Mouse (Mus musculus) stomach, embryonic 14.5 days (tissue): ENCODE results near the gene B4galt3. TPM values are rescaled to one million over a fixed set of nuclear protein-coding genes. Genes with fewer than 3 reads are reported as not detected.
"Not testable (repeated sequence)": the region's sequence is repeated elsewhere in the genome, so short reads cannot be mapped to it uniquely, and the experiment has no call there.

Experiments used
- ATAC-seq: fragments of 200-750 bp; cut with Nextera tagmentation; 2 replicates; pipeline ENCODE4 v1.8.0; 2017; ENCODE audit warnings: low read depth, moderate TSS enrichment; ENCODE audit not compliant: insufficient number of reproducible peaks, insufficient read depth, low FRiP score
- H3K27ac ChIP-seq: fragments of 300-500 bp; sonication (generic); 2 replicates; pipeline ENCODE4 v1.5.1; 2014; ENCODE audit warnings: mild to moderate bottlenecking, low read length, moderate library complexity, mixed read lengths
- H3K27me3 ChIP-seq: fragments of 300-500 bp; sonication (generic); 2 replicates; pipeline ENCODE4 v1.6.1; 2014; ENCODE audit warnings: low read length, control low read depth, mixed read lengths; ENCODE audit not compliant: control insufficient read depth, insufficient read depth
- H3K36me3 ChIP-seq: fragments of 300-500 bp; sonication (generic); 2 replicates; pipeline ENCODE4 v1.6.1; 2014; ENCODE audit warnings: mild to moderate bottlenecking, control low read depth, low read length, moderate library complexity, mixed read lengths; ENCODE audit not compliant: control insufficient read depth, insufficient read depth
- H3K4me1 ChIP-seq: fragments of 300-500 bp; sonication (generic); 2 replicates; pipeline ENCODE4 v1.6.1; 2014; ENCODE audit warnings: low read length, control low read depth, mixed read lengths; ENCODE audit not compliant: control insufficient read depth, insufficient read depth
- H3K4me2 ChIP-seq: fragments of 300-500 bp; sonication (generic); replicated peaks from 2 replicates; pipeline ENCODE4 v1.6.1; 2014; ENCODE audit warnings: low read depth, low read length, control low read depth
- H3K4me3 ChIP-seq: fragments of 300-500 bp; sonication (generic); 2 replicates; pipeline ENCODE4 v1.5.1; 2014; ENCODE audit warnings: low read depth, low read length, control low read depth
- H3K9ac ChIP-seq: fragments of 300-500 bp; sonication (generic); replicated peaks from 2 replicates; pipeline ENCODE4 v1.6.1; 2014; ENCODE audit warnings: low read depth, mild to moderate bottlenecking, control low read depth, low read length, moderate library complexity, mixed read lengths
- H3K9me3 ChIP-seq: fragments of 300-500 bp; sonication (generic); 2 replicates; pipeline ENCODE4 v1.6.1; 2016; ENCODE audit warnings: low read depth, low read length, control low read depth; ENCODE audit not compliant: control insufficient read depth
- WGBS: fragments of 180-500 bp; shearing (Covaris S2); extraction: QIAGEN DNeasy Blood & Tissue Kit; methylation state at CpG from one replicate; pipeline ENCODE4 v1.1.7; 2014; 5-methylcytosine and 5-hydroxymethylcytosine counted together
- polyA plus RNA-seq: library from polyadenylated mRNA; unstranded; fragments of >200 nt; fragmentation: Nextera tagmentation; extraction: Ambion mirVana; gene quantifications from 2 replicates; pipeline ENCODE4 v1.2.1, GENCODE M21; 2014

Gene B4galt3
- polyA plus RNA-seq, 1 experiment from 2014 or later, result 81.1 TPM

GRCm38 (mm10) chr1:171234538-171234937, 35.6 kb upstream of the B4galt3 start:
- Histone ChIP-seq H3K36me3 (peaks cover 61% of the 10 kb centered on the region), H3K27ac (no peak overlapping the region), H3K9me3 (no peaks in the 10 kb centered on the region), H3K4me3 (no peak overlapping the region), H3K4me2 (no peak overlapping the region), H3K4me1 (no peaks in the 10 kb centered on the region), H3K9ac (no peak overlapping the region), H3K27me3 (no peaks in the 10 kb centered on the region)
- ATAC-seq, result no peak
- 87% methylated on average over 4 of the region's 4 CpGs for WGBS

- no peaks in the 10 kb centered on the region for H3K9me3 ChIP-seq
- no peaks in the 10 kb centered on the region for H3K27me3 ChIP-seq
- no peaks in the 10 kb centered on the region; the same call in 1 of the 2 replicates for H3K4me1 ChIP-seq
- H3K36me3 ChIP-seq, result peaks cover 69% of the 10 kb centered on the region
- ATAC-seq, result no peak
- no peak overlapping the region for H3K9ac ChIP-seq
- H3K27ac ChIP-seq, result no peak overlapping the region
- 89% methylated on average over 4 of the region's 4 CpGs for WGBS
- H3K4me2 ChIP-seq, result no peak overlapping the region
- no peak overlapping the region for H3K4me3 ChIP-seq
Measured at GRCm38 (mm10) chr1:171235791-171236190, 34.3 kb upstream of the B4galt3 start.

- Histone ChIP-seq H3K4me2 (no peak overlapping the region), H3K27me3 (no peaks in the 10 kb centered on the region), H3K27ac (no peak overlapping the region), H3K4me3 (no peak overlapping the region), H3K9ac (no peak overlapping the region), H3K36me3 (peaks cover 82% of the 10 kb centered on the region), H3K9me3 (no peaks in the 10 kb centered on the region), H3K4me1 (no peaks in the 10 kb centered on the region; the same call in 1 of the 2 replicates)
- no peak for ATAC-seq
- 54% methylated on average over 6 of the region's 6 CpGs for WGBS
Measured at GRCm38 (mm10) chr1:171237438-171237837, 32.7 kb upstream of the B4galt3 start.

- WGBS, result 66% methylated on average over 14 of the region's 14 CpGs
- H3K27ac ChIP-seq, result no peak overlapping the region
- no peak for ATAC-seq
- H3K4me1 ChIP-seq, result no peaks in the 10 kb centered on the region; the same call in 1 of the 2 replicates
- peaks cover 90% of the 10 kb centered on the region for H3K36me3 ChIP-seq
- H3K4me2 ChIP-seq, result no peak overlapping the region
- H3K4me3 ChIP-seq, result no peak overlapping the region
- H3K27me3 ChIP-seq, result no peaks in the 10 kb centered on the region
- no peak overlapping the region for H3K9ac ChIP-seq
- H3K9me3 ChIP-seq, result no peaks in the 10 kb centered on the region
Measured at GRCm38 (mm10) chr1:171238463-171238862, 31.7 kb upstream of the B4galt3 start.

- no peak overlapping the region for H3K9ac ChIP-seq
- no peaks in the 10 kb centered on the region for H3K9me3 ChIP-seq
- no peak overlapping the region for H3K27ac ChIP-seq
- H3K36me3 ChIP-seq, result peaks cover 80% of the 10 kb centered on the region
- H3K27me3 ChIP-seq, result no peaks in the 10 kb centered on the region
- WGBS, result 71% methylated on average over 15 of the region's 15 CpGs
- H3K4me1 ChIP-seq, result no peaks in the 10 kb centered on the region; the same call in 1 of the 2 replicates
- H3K4me2 ChIP-seq, result no peak overlapping the region
- no peak for ATAC-seq
- no peak overlapping the region for H3K4me3 ChIP-seq
Measured at GRCm38 (mm10) chr1:171239992-171240744, 30.0 kb upstream of the B4galt3 start.

- H3K36me3 ChIP-seq, result peaks cover 73% of the 10 kb centered on the region
- ATAC-seq, result no peak
Measured at GRCm38 (mm10) chr1:171240911-171241310, 29.2 kb upstream of the B4galt3 start.

GRCm38 (mm10) chr1:171241952-171242351, 28.2 kb upstream of the B4galt3 start:
- not testable (repeated sequence) for H3K27me3 ChIP-seq, H3K4me1 ChIP-seq, H3K27ac ChIP-seq, H3K9me3 ChIP-seq, H3K9ac ChIP-seq, H3K4me3 ChIP-seq, ATAC-seq, H3K4me2 ChIP-seq
- 84% methylated on average over 12 of the region's 12 CpGs for WGBS
- H3K36me3 ChIP-seq, result peaks cover 64% of the 10 kb centered on the region

More at GRCm38 (mm10) chr1:171240911-171241310, 29.2 kb upstream of the B4galt3 start:
- Histone ChIP-seq H3K27me3 (no peaks in the 10 kb centered on the region), H3K4me2 (no peak overlapping the region), H3K27ac (no peak overlapping the region), H3K9me3 (no peaks in the 10 kb centered on the region), H3K4me3 (no peak overlapping the region), H3K4me1 (peaks cover under 1% of the 10 kb centered on the region; the same call in 1 of the 2 replicates), H3K9ac (no peak overlapping the region)
- WGBS, result 92% methylated on average over 10 of the region's 10 CpGs

- H3K27me3 ChIP-seq, result no peaks in the 10 kb centered on the region
- H3K9ac ChIP-seq, result no peak overlapping the region
- no peak overlapping the region for H3K27ac ChIP-seq
- no peak for ATAC-seq
- peaks cover 27% of the 10 kb centered on the region for H3K4me1 ChIP-seq
- peaks cover 35% of the 10 kb centered on the region for H3K36me3 ChIP-seq
- H3K4me3 ChIP-seq, result no peak overlapping the region
- 77% methylated on average over 8 of the region's 8 CpGs for WGBS
- H3K9me3 ChIP-seq, result no peaks in the 10 kb centered on the region
- H3K4me2 ChIP-seq, result no peak overlapping the region
Measured at GRCm38 (mm10) chr1:171245353-171245752, 24.8 kb upstream of the B4galt3 start.
